Mouse (Mus musculus) monocyte, adult 2 months (primary cell): Measurements from ENCODE around the gene Tmsb15b1.
"Not testable (repeated sequence)": the region's sequence is repeated elsewhere in the genome, so short reads cannot be mapped to it uniquely, and the experiment has no call there.

ENCODE experiments used
- DNase-seq, 2 experiments: peaks; one replicate each; pipeline ENCODE4 v3.0.0; 2022; ENCODE audit warnings: low spot score in 2 of 2, low read depth in 1 of 2

The Tmsb15b1 gene

DNA sequence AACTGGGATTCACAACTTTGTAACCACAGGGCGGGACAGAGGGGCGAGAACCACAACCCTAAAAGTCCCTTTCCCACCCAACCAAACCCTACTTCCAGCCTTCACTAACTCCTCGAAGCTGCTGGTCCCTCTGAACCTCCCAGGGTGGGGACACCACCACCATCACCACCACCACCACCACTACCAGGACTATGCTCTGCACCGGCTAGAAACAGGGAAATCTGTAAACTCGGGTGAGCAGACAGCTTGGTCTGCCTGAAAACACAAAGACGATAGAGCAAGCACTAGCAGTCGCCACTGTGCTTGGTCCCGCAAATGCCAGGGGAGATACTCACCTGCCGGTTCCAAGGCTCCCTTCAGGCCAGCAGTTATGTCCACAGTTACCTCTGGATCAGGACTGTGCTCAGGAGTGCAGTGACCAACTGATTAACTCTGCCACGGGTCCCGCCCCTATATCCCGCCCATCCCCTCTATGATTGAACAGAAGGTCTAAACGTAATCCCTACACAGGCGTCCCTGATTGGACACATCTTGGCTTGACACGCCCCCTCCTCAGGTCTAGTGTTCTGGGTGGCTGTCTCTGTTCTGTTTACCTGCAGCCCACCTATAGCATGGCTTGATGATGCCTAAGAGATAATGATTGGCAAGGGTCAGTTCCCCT, at the start of gene Tmsb15b1, which contains the start of gene Tmsb15l:
TSS of gene Tmsb15b1 (minus strand) at position 451 of the 661 bp plus-strand sequence.
TSS of gene Tmsb15l (minus strand) at position 446 of the 661 bp plus-strand sequence.
- DNase-seq: no peak

DNA sequence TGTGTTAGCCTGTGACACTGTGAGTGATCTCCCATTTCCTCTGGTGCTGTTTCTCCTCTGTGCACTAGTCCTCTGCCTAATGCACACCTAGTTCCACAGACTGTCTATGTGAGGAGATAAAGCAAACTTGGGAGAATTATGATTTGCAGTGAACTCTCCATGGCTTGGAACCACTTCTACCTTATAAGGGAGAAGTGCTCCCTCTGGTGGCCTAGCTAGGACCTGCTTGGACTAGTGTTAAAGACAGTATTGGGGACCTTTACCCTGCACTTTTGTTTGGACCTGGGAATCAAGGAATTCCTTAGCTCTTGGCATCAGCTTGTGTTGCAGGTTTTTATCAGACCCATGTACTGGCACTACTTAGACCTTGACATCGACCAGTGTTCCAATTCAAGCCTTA, 42.6 kb upstream of the Tmsb15b1 start:
- DNase-seq: peak in 1 of 2 experiments; percentile 6

GRCm38 (mm10) chrX:137017668-137018067, 41.0 kb upstream of the Tmsb15b1 start:
- DNase-seq: no peak

DNA sequence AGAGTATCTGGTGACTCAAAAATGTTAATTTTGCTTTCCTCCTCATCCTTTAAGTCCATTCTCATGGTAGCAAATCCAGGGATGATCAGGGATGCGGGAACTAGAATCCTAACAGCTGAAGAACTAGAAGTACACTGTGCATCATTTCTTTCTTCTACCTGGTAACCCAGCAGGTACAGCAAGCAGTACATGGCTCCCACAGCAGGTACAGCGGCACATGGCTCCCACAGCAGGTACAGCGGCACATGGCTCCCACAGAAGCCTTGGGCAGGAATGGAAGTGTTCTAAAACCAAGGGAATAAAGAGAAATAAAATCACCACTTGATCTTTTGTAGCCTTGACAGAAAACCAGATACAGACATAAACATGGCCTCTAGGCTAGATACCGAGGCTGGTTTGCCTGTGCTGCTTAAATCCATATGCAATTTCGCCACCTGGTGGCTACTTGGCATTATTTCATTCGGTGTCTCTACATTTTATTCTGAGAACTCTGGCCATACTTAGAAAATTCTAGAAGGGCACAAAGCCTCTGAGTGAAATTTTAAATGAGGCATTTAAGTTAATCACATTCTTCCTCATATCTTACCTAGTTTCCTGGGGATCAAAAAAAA, 38.5 kb upstream of the Tmsb15b1 start:
- DNase-seq: no peak

- DNase-seq: no peak
Measured at GRCm38 (mm10) chrX:136996256-136996655, 19.6 kb upstream of the Tmsb15b1 start.

DNA sequence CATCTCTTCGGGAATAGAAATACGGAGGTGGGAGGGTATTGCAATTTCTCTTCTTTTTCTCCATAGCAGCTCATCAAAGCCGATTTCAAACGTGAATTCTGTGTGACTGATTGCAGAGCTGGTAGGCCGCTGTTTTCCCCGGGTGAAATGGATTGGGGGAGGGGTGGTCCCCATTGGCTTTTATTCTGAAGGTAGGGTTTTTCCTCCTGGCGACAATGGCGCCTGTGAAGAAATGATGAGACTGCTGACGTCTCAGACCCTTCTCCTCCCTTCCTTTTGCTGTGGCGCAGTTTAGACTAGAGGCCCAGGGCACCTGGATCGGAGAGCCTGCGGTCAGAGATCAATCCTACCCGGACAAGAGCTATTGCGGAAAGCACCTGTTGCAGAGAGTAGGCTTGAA, 17.0 kb upstream of the Tmsb15b1 start:
- no peak for DNase-seq

- DNase-seq: no peak
Measured at GRCm38 (mm10) chrX:136992978-136993547, 16.4 kb upstream of the Tmsb15b1 start, which contains the start of gene Zcchc18. Gene Zcchc18 (plus strand): TSS chrX:136993155.

DNA sequence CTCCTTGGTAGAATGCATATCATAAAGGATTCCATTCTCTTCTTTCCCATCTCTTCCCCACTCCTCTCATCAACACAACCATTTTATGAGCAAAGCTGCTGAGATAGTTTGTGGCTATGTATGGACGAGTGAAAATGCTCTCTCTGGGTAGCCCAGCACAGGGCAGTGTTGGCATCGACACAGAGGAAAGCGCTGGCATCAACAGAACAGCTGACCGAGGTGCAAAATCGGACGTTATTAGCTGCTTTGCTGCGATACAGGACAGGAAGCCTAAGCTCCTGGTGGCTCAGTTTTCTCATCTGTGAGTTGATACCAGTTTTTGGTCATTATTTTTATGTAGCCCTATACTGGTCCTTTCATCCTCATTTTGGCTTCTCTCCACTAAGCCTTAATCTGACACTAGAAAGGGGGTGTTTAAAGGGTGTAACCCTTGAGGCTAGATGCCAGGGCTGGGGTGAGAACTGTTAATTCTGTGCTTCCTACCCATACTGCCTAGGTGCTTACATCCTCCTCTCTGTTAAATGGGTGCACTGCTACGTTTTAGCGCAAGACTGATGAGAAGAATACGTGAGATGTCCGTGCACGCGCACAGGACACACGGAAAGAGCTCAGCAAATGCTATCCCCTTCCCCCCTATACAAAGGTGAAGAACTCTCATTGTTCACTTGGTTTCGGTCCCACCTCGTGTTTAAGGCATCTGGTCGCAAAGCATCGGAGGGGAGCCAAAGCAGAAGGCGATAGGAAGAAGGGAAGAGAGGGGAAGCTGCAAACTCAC, 15.7 kb upstream of the Tmsb15b1 start:
- DNase-seq: no peak

DNA sequence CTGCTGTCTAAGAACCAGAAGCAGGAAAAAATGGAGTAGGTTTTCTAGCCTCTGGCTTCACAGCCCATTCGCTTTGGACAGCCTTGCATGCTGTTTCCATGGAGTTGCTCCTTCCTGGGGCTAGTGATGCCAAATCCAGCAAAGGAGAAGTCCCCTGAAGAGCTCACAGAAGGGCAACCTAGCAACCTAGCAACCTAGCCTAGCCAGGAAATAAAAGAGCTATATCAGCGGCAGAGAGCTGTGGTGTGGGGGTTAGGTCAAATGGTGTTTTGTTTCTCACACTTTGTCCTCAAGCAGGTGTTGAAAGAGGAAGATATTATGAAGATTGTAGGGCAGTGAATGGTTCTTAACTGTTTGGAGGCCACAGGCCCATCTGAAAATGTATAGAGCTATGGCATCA, 14.6 kb upstream of the Tmsb15b1 start:
- DNase-seq: no peak

GRCm38 (mm10) chrX:136986039-136986438, 9.4 kb upstream of the Tmsb15b1 start:
- no peak for DNase-seq

DNA sequence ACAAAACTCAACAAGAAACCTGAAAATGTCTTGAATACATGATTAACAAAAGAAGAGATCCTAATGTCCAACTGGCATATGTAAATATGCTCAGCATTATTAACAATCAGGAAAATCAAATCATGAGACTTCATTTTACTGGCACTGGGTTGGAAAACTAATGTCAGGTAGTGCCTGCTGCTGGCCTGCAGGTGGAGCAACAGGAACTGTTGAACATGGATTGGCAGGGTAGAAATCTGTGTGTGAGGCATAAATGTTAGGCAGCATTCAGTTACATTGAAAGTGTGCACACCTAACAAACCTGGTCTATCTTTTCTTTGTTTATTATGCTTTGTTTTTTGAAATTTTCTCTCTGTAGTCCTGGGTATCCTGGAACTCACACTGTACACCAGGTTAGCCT, 1.9 kb upstream of the Tmsb15b1 start:
- DNase-seq: no peak

DNA sequence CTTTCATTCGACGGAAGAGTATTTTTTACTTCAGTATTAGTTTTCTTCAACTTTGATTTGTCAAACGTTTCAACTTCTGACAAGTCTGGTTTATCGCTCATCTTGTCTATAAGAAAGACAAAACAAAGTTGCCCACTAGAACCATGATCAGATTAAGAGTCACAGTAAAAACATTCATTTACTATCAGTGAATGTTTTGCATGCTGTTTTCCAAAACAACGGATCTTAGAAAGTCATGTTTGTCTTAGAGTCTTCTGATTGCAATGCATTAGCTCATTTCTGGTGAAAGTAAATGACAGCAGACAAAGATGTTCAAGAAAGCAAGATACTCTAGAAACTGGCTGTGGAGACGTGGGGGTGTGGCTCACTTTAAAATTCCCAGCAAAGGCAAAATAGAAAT, 1.3 kb downstream of the Tmsb15b1 start, which contains the start of gene Tmsb15b2:
TSS of gene Tmsb15b2 (minus strand) at position 101 of the 400 bp plus-strand sequence.
- DNase-seq: not testable (repeated sequence)

DNA sequence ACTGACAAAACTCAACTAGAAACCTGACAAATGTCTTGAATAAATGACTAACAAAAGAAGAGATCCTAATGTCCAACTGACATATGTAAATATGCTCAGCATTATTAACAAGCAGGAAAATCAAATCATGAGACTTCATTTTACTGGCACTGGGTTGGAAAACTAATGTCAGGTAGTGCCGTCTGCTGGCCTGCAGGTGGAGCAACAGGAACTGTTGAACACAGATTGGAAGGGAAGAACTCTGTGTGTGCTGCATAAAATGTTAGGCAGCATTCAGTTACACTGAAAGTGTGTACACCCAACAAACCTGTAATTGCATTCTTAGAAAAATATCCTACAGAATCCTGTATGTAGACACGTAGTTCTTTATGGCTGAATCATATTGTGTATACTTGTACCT, 17.0 kb downstream of the Tmsb15b1 start:
- no peak for DNase-seq

GRCm38 (mm10) chrX:136958300-136958699, 18.4 kb downstream of the Tmsb15b1 start:
- not testable (repeated sequence) for DNase-seq

DNA sequence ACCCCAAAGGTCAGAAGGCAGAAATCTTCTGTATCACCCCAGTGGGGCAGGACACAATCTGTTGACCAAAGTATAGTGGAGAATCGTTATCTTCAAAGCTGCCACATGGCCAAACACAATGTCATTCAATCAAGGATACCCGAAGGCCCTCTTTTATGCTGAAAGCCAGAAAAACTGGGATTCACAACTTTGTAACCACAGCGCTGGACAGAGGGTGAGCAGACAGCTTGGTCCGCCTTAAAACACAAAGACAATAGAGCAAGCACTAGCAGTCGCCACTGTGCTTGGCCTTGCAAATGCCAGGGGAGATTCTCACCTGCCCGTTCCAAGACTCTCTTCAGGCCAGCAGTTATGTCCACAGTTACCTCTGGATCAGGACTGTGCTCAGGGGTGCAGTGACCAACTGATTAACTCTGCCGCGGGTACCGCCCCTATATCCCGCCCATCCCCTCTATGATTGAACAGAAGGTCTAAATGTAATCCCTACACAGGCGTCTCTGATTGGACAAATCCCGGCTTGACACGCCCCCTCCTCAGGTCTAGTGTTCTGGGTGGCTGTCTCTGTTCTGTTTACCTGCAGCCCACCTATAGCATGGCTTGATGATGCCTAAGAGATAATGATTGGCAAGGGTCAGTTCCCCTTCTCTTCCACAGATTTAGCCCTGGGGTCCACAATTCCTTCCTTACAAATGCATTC, 18.9 kb downstream of the Tmsb15b1 start:
- not testable (repeated sequence) for DNase-seq

DNA sequence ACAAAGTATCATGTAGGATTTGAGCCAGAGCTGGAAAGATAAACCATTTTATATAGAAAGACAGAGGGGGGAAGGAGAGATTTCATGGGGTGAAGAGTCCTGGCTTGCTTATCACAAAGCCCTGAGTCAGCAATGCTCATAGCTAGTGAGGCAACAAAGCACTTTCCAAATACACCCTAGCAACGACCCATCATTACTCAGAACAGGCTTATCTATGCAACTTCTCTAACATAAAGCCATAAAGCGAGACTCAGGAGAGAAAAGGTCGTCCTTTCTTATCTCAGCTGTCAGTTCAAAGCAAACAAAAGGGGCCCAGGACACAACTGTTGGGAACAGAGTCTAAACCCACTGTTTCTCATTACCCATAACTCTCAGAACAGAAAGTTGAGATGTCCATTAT, 38.7 kb downstream of the Tmsb15b1 start:
- DNase-seq: no peak

- no peak for DNase-seq
Measured at GRCm38 (mm10) chrX:136927031-136927430, 49.6 kb downstream of the Tmsb15b1 start, which contains the start of gene H2bfm. Gene H2bfm (plus strand): TSS chrX:136927325.

DNA sequence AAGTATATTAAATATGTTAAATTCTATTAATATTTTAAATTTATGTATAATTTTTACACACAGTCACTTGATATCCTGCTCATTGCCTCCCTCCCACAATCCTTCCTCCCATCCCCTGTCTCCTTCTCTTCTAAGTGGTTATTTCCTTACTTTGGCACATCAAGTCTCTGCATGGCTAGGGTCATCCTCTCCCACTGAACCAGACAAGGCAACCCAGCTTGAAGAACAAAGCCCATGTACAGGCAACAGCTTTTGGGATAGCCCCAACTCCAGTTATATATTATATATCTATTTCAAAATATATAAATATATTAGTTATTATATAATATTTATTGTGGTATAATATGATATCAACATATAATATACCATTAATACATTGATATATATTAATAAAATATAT, 50.8 kb downstream of the Tmsb15b1 start:
- no peak for DNase-seq
